Mouse (Mus musculus) embryonic facial prominence, embryonic 15.5 days (tissue): Measurements from ENCODE around the gene Pdk3. TPM values are rescaled to one million over a fixed set of nuclear protein-coding genes. Genes with fewer than 3 reads are reported as not detected.

Experiments used
- ATAC-seq: fragments of 200-750 bp; cut with Nextera tagmentation; 2 replicates; pipeline ENCODE4 v1.8.0; 2017; ENCODE audit warnings: low read depth, moderate TSS enrichment; ENCODE audit not compliant: insufficient number of reproducible peaks, low FRiP score, low TSS enrichment
- H3K27ac ChIP-seq: fragments of 300-500 bp; sonication (generic); replicated peaks from 2 replicates; pipeline ENCODE4 v1.5.1; 2015; ENCODE audit warnings: mild to moderate bottlenecking, inconsistent platforms
- H3K27me3 ChIP-seq: fragments of 300-500 bp; sonication (generic); 2 replicates; pipeline ENCODE4 v1.6.1; 2015; ENCODE audit warnings: inconsistent platforms
- H3K36me3 ChIP-seq: fragments of 300-500 bp; sonication (generic); 2 replicates; pipeline ENCODE4 v1.6.1; 2015; ENCODE audit warnings: mild to moderate bottlenecking, inconsistent platforms
- H3K4me1 ChIP-seq: fragments of 300-500 bp; sonication (generic); 2 replicates; pipeline ENCODE4 v1.6.1; 2015; ENCODE audit warnings: inconsistent platforms
- H3K4me2 ChIP-seq: fragments of 300-500 bp; sonication (generic); replicated peaks from 2 replicates; pipeline ENCODE4 v1.6.1; 2015; ENCODE audit warnings: mild to moderate bottlenecking, inconsistent platforms
- H3K4me3 ChIP-seq: fragments of 300-500 bp; sonication (generic); replicated peaks from 2 replicates; pipeline ENCODE4 v1.5.1; 2015; ENCODE audit warnings: mild to moderate bottlenecking, inconsistent platforms
- H3K9ac ChIP-seq: fragments of 300-500 bp; sonication (generic); 2 replicates; pipeline ENCODE4 v1.6.1; 2015; ENCODE audit warnings: inconsistent platforms
- H3K9me3 ChIP-seq: fragments of 300-500 bp; sonication (generic); replicated peaks from 2 replicates; pipeline ENCODE4 v1.6.1; 2016; ENCODE audit warnings: inconsistent platforms
- WGBS: fragments of 180-500 bp; shearing (Covaris S2); methylation state at CpG from one replicate; pipeline ENCODE4 v1.1.7; 2015; 5-methylcytosine and 5-hydroxymethylcytosine counted together
- polyA plus RNA-seq: library from polyadenylated mRNA; unstranded; fragments of >200 nt; fragmentation: Nextera tagmentation; extraction: Ambion mirVana; gene quantifications from 2 replicates; pipeline ENCODE4 v1.2.1, GENCODE M21; 2015

Gene Pdk3
- polyA plus RNA-seq, 1 experiment from 2014 or later = 62.2 TPM

DNA sequence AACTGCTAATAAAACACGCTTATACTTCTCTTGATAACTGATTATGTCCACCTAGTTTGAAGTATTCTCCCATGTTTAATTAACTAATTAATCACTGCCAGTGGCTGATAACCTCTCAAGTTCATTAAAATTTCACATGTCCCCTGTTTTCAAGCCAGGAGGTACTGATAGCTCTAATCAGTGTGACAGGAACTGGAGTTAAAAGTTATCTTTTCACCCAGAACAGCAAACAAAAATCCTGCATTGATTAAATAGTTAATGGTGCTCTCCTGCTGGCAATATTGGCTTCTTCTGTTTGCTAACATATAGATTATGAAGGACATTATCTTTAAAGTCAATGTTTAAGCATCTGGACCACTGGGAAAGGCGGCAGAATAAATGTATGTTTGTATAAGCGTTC is 71.2 kb downstream of the Pdk3 start:
- H3K4me2 ChIP-seq = no peak overlapping the region
- no peak for ATAC-seq
- H3K4me3 ChIP-seq = no peak overlapping the region
- no peaks in the 10 kb centered on the region for H3K36me3 ChIP-seq
- H3K4me1 ChIP-seq = no peaks in the 10 kb centered on the region
- no peak overlapping the region for H3K27ac ChIP-seq
- no peak overlapping the region for H3K9ac ChIP-seq
- no peaks in the 10 kb centered on the region for H3K9me3 ChIP-seq
- peaks cover 6% of the 10 kb centered on the region; the same call in 1 of the 2 replicates for H3K27me3 ChIP-seq
- WGBS = 93% methylated on average over 3 of the region's 3 CpGs

DNA sequence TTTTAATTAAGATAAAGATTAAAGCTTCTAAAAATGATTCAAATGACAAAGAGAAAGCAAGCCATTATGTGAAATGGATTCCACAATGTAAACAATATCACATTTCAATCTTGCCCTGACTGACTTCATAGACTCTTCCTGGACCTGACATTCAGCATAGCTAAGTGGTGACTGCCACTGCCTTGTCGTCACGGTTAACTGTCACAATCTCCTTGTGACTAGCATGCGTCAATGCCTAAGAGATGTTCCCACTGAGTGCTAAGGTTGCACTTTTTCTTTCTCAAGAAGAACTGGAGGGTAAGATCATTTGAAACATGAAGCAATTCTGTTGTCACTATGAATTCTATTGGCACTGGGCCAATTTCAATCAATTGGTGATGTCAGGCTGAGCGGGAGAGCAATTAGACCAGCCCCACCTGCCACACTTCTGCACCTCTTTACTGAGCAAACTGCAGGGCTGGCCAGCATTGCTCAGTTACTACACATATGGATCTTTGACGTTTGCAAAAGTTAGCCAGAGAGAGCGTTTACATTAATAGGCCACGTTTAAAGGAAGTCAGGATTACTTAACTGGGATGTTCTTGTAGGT is 75.0 kb downstream of the Pdk3 start:
- Histone ChIP-seq H3K9me3 (no peaks in the 10 kb centered on the region), H3K27me3 (peaks cover 6% of the 10 kb centered on the region; the same call in 1 of the 2 replicates), H3K4me3 (no peak overlapping the region), H3K9ac (no peak overlapping the region), H3K36me3 (no peaks in the 10 kb centered on the region), H3K4me2 (no peak overlapping the region), H3K27ac (no peak overlapping the region), H3K4me1 (no peaks in the 10 kb centered on the region)
- 39% methylated on average over 7 of the region's 7 CpGs for WGBS
- no peak for ATAC-seq

DNA sequence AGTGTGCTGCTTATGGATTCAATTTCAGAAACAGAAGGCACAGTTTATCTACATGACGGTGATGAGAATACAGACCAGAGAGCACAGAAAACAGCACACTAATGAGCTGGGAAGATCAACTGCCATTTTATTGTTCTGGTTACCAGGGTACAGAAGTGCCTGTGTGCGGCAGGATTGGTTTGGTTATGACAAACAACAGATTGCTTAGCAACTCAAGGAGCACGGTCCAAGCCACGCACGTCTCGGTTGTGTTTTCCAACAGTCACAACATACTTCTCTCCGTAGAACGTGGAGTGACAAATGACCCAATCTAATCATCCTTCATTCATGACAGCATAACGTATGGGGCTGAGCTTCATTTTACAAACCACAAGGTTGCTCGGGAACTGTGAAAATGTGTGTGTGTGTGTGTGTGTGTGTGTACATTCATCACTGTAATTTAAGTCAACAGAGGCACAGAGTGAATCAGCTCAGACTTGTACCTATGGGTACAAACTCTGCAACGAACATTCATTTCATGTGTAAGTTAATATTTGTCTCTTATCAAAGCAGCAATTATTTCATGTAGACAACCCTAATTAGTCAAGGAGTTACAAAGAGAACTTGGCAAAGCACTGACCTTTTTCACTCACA is 76.7 kb downstream of the Pdk3 start:
- Histone ChIP-seq H3K27me3 (peaks cover 6% of the 10 kb centered on the region; the same call in 1 of the 2 replicates), H3K4me1 (no peaks in the 10 kb centered on the region), H3K27ac (no peak overlapping the region), H3K4me3 (no peak overlapping the region), H3K9me3 (no peaks in the 10 kb centered on the region), H3K36me3 (no peaks in the 10 kb centered on the region), H3K4me2 (no peak overlapping the region), H3K9ac (no peak overlapping the region)
- 70% methylated on average over 11 of the region's 11 CpGs for WGBS
- no peak for ATAC-seq

DNA sequence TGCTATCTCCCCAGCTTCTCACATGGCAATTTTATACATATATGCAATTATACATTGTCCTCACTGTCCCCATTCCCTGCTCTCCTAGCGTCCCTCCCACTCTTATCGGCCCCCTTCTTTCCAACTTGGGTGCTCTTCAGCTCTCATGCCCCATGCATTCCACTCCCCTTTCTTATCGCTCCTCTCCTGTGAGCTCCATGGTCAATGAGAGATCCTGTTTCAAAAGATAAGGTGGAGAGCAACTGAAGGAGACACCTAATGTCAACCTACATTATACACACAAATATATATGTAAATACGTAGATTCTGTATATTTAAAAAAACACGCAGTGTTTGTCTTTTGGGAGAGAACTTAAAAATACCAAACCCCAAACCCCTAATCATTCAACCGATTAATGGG is 81.4 kb downstream of the Pdk3 start:
- ATAC-seq = no peak
- WGBS = 94% methylated on average over 6 of the region's 6 CpGs

DNA sequence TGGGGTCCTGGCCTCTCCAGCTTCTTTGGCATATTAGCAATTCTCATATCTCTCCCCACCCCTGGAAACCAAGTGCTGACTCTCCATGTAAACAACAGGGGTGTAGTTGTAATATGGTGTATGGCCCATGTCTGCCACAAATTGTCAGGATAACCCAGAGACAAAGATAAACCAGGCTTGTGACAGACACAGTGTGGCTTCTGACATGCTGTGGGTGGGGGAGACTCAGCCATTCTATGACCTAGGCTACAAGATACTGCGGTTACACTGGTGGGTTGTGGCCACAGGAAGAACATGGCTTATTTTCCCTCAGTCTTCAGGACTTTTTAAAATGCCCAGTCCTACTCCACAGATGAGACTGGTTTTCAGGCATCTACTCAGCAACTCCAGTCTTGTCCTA is 82.8 kb downstream of the Pdk3 start:
- H3K27me3 ChIP-seq = no peaks in the 10 kb centered on the region
- no peak for ATAC-seq
- no peak overlapping the region for H3K27ac ChIP-seq
- no peak overlapping the region for H3K4me3 ChIP-seq
- no peak overlapping the region for H3K4me2 ChIP-seq
- H3K36me3 ChIP-seq = no peaks in the 10 kb centered on the region
- H3K4me1 ChIP-seq = no peaks in the 10 kb centered on the region
- H3K9me3 ChIP-seq = no peaks in the 10 kb centered on the region
- 96% methylated on average over 1 of the region's 1 CpGs for WGBS
- H3K9ac ChIP-seq = no peak overlapping the region

More for the DNA sequence above, 81.4 kb downstream of the Pdk3 start:
- H3K9ac ChIP-seq = no peak overlapping the region
- no peaks in the 10 kb centered on the region for H3K9me3 ChIP-seq
- H3K4me2 ChIP-seq = no peak overlapping the region
- H3K4me3 ChIP-seq = no peak overlapping the region
- H3K27ac ChIP-seq = no peak overlapping the region
- H3K4me1 ChIP-seq = no peaks in the 10 kb centered on the region
- no peaks in the 10 kb centered on the region for H3K36me3 ChIP-seq
- no peaks in the 10 kb centered on the region for H3K27me3 ChIP-seq

DNA sequence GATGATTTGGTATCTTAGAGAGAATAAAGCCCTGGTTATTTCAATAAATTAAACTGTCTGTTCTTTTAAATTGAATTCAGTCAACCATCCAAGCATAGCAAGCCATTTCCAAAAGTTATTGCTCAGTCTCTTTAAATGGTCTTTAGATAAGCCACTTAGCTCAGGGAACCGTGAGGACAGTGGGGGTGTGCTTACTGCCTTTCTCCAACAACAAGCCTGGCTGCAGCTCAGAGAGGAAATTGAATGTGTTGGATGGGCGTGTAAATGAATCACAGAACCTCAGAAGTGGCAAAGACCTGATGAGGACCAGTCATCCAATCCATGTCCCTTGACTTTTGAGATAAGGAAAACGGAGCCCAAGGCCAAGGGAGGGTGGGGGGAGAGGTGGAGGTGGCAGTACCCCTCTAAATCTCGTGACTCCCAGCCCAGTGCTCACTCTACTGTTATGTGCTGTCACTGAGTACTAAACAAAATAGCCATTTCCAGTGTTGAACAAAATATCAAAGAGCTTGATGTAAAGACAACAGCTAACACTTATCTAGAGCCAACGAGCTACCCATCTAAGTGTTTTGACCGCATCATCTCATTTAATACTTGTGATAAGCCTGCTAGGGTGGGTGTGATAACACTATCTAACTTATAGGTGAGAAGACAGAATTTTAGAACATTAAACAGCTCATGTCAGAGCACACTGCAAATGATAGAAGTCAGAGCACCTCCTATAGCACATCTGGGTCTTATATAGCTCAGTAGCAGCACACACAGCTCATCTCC is 98.8 kb downstream of the Pdk3 start:
- WGBS = 65% methylated on average over 6 of the region's 6 CpGs
- H3K9me3 ChIP-seq = no peaks in the 10 kb centered on the region
- H3K27me3 ChIP-seq = no peaks in the 10 kb centered on the region
- H3K36me3 ChIP-seq = no peaks in the 10 kb centered on the region
- no peak overlapping the region for H3K9ac ChIP-seq
- no peak overlapping the region for H3K4me2 ChIP-seq
- no peak for ATAC-seq
- H3K4me1 ChIP-seq = no peaks in the 10 kb centered on the region
- H3K27ac ChIP-seq = no peak overlapping the region
- no peak overlapping the region for H3K4me3 ChIP-seq

DNA sequence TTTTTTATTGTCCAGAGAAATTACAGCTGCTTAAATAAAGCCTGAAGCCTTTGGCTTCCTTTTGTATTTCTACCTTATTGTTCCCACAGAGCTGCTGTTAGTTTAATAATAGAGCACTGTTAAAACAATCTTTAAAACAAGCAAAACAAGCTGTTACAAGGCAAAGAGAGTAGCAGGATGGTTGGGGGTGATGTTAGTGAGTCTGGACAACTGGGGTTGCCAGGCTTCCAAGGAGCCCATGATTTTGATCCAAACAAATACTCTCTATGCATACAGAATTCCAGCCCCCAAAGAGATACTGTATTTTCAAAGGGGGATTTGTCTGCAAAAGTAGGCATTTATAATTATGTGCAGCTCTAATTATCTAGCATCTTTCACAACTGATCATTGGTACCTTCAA is 99.6 kb downstream of the Pdk3 start:
- H3K27me3 ChIP-seq = no peaks in the 10 kb centered on the region
- H3K9ac ChIP-seq = no peak overlapping the region
- no peak overlapping the region for H3K27ac ChIP-seq
- no peaks in the 10 kb centered on the region for H3K36me3 ChIP-seq
- no peak overlapping the region for H3K4me3 ChIP-seq
- H3K4me1 ChIP-seq = no peaks in the 10 kb centered on the region
- ATAC-seq = no peak
- no peaks in the 10 kb centered on the region for H3K9me3 ChIP-seq
- H3K4me2 ChIP-seq = no peak overlapping the region

DNA sequence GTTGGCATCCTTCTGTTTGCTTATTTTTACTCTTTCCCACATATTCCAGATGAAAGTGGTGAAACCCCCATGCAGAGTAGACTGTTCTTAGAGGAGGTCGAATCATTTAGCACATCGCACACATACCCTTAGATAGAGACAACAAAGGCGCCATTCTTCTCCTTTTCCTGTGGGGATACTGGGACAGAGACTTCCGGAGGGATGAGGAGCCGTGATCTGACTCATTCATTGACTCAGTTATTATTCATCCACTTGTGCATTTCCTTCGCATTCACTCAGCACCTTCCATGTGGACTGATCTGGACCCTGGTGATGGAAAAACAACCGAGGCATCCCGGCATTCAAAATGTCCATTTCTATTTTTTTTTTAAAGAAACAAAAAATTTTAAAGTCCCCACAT is 101.1 kb downstream of the Pdk3 start:
- WGBS = 78% methylated on average over 8 of the region's 8 CpGs
- no peak overlapping the region for H3K4me3 ChIP-seq
- H3K4me1 ChIP-seq = no peaks in the 10 kb centered on the region
- H3K27me3 ChIP-seq = no peaks in the 10 kb centered on the region
- H3K4me2 ChIP-seq = no peak overlapping the region
- H3K27ac ChIP-seq = no peak overlapping the region
- no peaks in the 10 kb centered on the region for H3K9me3 ChIP-seq
- no peak overlapping the region for H3K9ac ChIP-seq
- no peak for ATAC-seq
- no peaks in the 10 kb centered on the region for H3K36me3 ChIP-seq

DNA sequence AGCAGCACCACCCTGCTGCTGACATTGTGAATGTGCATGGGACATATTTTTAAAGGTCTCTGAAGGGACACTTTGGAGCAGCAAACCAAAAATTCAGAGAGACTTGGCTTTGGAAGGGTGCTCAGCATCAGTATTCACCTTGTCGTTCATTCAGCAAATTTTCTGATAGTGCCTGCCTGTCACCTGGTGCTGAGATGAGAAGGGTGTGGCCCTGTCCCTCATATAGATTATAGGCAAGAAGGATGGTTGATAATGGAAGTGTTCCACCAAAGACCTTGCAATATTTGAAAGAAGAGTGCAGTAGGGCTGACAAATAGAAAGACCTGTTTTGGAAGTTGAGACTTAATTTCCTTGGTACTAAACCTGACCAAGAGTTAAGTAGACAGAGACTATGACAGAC is 102.5 kb downstream of the Pdk3 start:
- 91% methylated on average over 1 of the region's 1 CpGs for WGBS

More for the DNA sequence above, 102.5 kb downstream of the Pdk3 start:
- ATAC-seq = no peak
- Histone ChIP-seq H3K4me2 (no peak overlapping the region), H3K4me1 (no peaks in the 10 kb centered on the region), H3K4me3 (no peak overlapping the region), H3K9me3 (no peaks in the 10 kb centered on the region), H3K9ac (no peak overlapping the region), H3K27ac (no peak overlapping the region), H3K36me3 (no peaks in the 10 kb centered on the region), H3K27me3 (no peaks in the 10 kb centered on the region)
